Mouse (Mus musculus) kidney, embryonic 15.5 days (tissue): ENCODE data around the gene Fam170b. TPM values are rescaled to one million over a fixed set of nuclear protein-coding genes. Genes with fewer than 3 reads are reported as not detected.

Experiments used
- ATAC-seq: fragments of 200-750 bp; cut with Nextera tagmentation; replicated peaks from 2 replicates; pipeline ENCODE4 v1.8.0; 2017; ENCODE audit warnings: moderate TSS enrichment; ENCODE audit not compliant: low FRiP score
- H3K27ac ChIP-seq: fragments of 300-500 bp; sonication (generic); 2 replicates; pipeline ENCODE4 v1.5.1; 2015; ENCODE audit warnings: mild to moderate bottlenecking, inconsistent platforms
- H3K27me3 ChIP-seq: fragments of 300-500 bp; sonication (generic); 2 replicates; pipeline ENCODE4 v1.6.1; 2015; ENCODE audit warnings: inconsistent platforms
- H3K36me3 ChIP-seq: fragments of 300-500 bp; sonication (generic); 2 replicates; pipeline ENCODE4 v1.6.1; 2015; ENCODE audit warnings: inconsistent platforms
- H3K4me1 ChIP-seq: fragments of 300-500 bp; sonication (generic); 2 replicates; pipeline ENCODE4 v1.6.1; 2015; ENCODE audit warnings: inconsistent platforms
- H3K4me2 ChIP-seq: fragments of 300-500 bp; sonication (generic); 2 replicates; pipeline ENCODE4 v1.6.1; 2015; ENCODE audit warnings: moderate library complexity, mild to moderate bottlenecking, inconsistent platforms
- H3K4me3 ChIP-seq: fragments of 300-500 bp; sonication (generic); replicated peaks from 2 replicates; pipeline ENCODE4 v1.5.1; 2015; ENCODE audit warnings: mild to moderate bottlenecking, inconsistent platforms
- H3K9ac ChIP-seq: fragments of 300-500 bp; sonication (generic); 2 replicates; pipeline ENCODE4 v1.6.1; 2015; ENCODE audit warnings: mild to moderate bottlenecking, inconsistent platforms
- H3K9me3 ChIP-seq: fragments of 300-500 bp; sonication (generic); replicated peaks from 2 replicates; pipeline ENCODE4 v1.6.1; 2016; ENCODE audit warnings: inconsistent platforms
- WGBS: fragments of 180-500 bp; shearing (Covaris S2); methylation state at CpG from one replicate; pipeline ENCODE4 v1.1.7; 2015; ENCODE audit warnings: mixed read lengths; 5-methylcytosine and 5-hydroxymethylcytosine counted together
- polyA plus RNA-seq: library from polyadenylated mRNA; unstranded; fragments of >200 nt; fragmentation: Nextera tagmentation; extraction: Ambion mirVana; gene quantifications from 2 replicates; pipeline ENCODE4 v1.2.1, GENCODE M21; 2015

Gene Fam170b
- polyA plus RNA-seq, 1 experiment from 2014 or later = 0.06 TPM

- no peaks in the 10 kb centered on the region for H3K9me3 ChIP-seq
- WGBS = 72% methylated on average over 6 of the region's 6 CpGs
- no peaks in the 10 kb centered on the region for H3K4me1 ChIP-seq
- no peaks in the 10 kb centered on the region for H3K27me3 ChIP-seq
- no peaks in the 10 kb centered on the region for H3K36me3 ChIP-seq
- no peak overlapping the region for H3K27ac ChIP-seq
- H3K9ac ChIP-seq = no peak overlapping the region
- H3K4me2 ChIP-seq = no peak overlapping the region
- H3K4me3 ChIP-seq = no peak overlapping the region
- ATAC-seq = no peak
These were observed 21.3 kb upstream of the Fam170b start for GRCm38 (mm10) chr14:32812429-32812828.

- no peak overlapping the region for H3K4me2 ChIP-seq
- ATAC-seq = no peak
- no peaks in the 10 kb centered on the region for H3K27me3 ChIP-seq
- peaks cover 8% of the 10 kb centered on the region for H3K4me1 ChIP-seq
- WGBS = 79% methylated on average over 4 of the region's 4 CpGs
- H3K9ac ChIP-seq = no peak overlapping the region
- no peak overlapping the region for H3K27ac ChIP-seq
- H3K9me3 ChIP-seq = no peaks in the 10 kb centered on the region
- no peak overlapping the region for H3K4me3 ChIP-seq
- H3K36me3 ChIP-seq = no peaks in the 10 kb centered on the region
These were observed 18.8 kb upstream of the Fam170b start for GRCm38 (mm10) chr14:32814961-32815360.

GRCm38 (mm10) chr14:32816533-32816932 lies 17.2 kb upstream of the Fam170b start:
- H3K27me3 ChIP-seq = no peaks in the 10 kb centered on the region
- H3K9ac ChIP-seq = no peak overlapping the region
- H3K9me3 ChIP-seq = no peaks in the 10 kb centered on the region
- 77% methylated on average over 4 of the region's 4 CpGs for WGBS
- no peak for ATAC-seq
- no peak overlapping the region for H3K4me3 ChIP-seq
- H3K4me2 ChIP-seq = no peak overlapping the region
- H3K27ac ChIP-seq = no peak overlapping the region
- peaks cover 11% of the 10 kb centered on the region for H3K4me1 ChIP-seq
- no peaks in the 10 kb centered on the region for H3K36me3 ChIP-seq

- Histone ChIP-seq H3K9ac (no peak overlapping the region), H3K9me3 (no peaks in the 10 kb centered on the region), H3K27me3 (no peaks in the 10 kb centered on the region), H3K27ac (no peak overlapping the region), H3K36me3 (no peaks in the 10 kb centered on the region), H3K4me1 (peaks cover 11% of the 10 kb centered on the region), H3K4me2 (no peak overlapping the region), H3K4me3 (no peak overlapping the region)
- 73% methylated on average over 7 of the region's 7 CpGs for WGBS
- ATAC-seq = no peak
These were observed 16.5 kb upstream of the Fam170b start for GRCm38 (mm10) chr14:32817258-32817657.

GRCm38 (mm10) chr14:32819297-32819696 lies 14.5 kb upstream of the Fam170b start:
- peak; percentile 56; the same call in 1 of the 2 replicates for ATAC-seq
- Histone ChIP-seq H3K36me3 (no peaks in the 10 kb centered on the region), H3K4me2 (no peak overlapping the region), H3K27ac (0 out of 2 replicates have a peak overlapping the region, but pooled peaks have one; percentile 38), H3K9me3 (no peaks in the 10 kb centered on the region), H3K9ac (no peak overlapping the region), H3K4me1 (peaks cover 18% of the 10 kb centered on the region), H3K27me3 (0 out of 2 replicates have a peak, but pooled peaks cover 3% of the 10 kb centered on the region), H3K4me3 (no peak overlapping the region)
- WGBS = 40% methylated on average over 1 of the region's 1 CpGs

- H3K27ac ChIP-seq = no peak overlapping the region
- H3K9me3 ChIP-seq = no peaks in the 10 kb centered on the region
- 85% methylated on average over 4 of the region's 4 CpGs for WGBS
- no peaks in the 10 kb centered on the region for H3K36me3 ChIP-seq
- no peak for ATAC-seq
- H3K4me2 ChIP-seq = no peak overlapping the region
- H3K9ac ChIP-seq = no peak overlapping the region
- no peak overlapping the region for H3K4me3 ChIP-seq
- peaks cover 45% of the 10 kb centered on the region for H3K4me1 ChIP-seq
- 0 out of 2 replicates have a peak, but pooled peaks cover 3% of the 10 kb centered on the region for H3K27me3 ChIP-seq
These were observed 10.9 kb upstream of the Fam170b start for GRCm38 (mm10) chr14:32822812-32823211.

GRCm38 (mm10) chr14:32823861-32824260 lies 9.9 kb upstream of the Fam170b start:
- 0 out of 2 replicates have a peak, but pooled peaks cover 3% of the 10 kb centered on the region for H3K27me3 ChIP-seq
- H3K4me1 ChIP-seq = peaks cover 54% of the 10 kb centered on the region
- no peaks in the 10 kb centered on the region for H3K9me3 ChIP-seq
- ATAC-seq = no peak
- H3K27ac ChIP-seq = no peak overlapping the region
- 77% methylated on average over 3 of the region's 3 CpGs for WGBS
- H3K9ac ChIP-seq = no peak overlapping the region
- no peak overlapping the region for H3K4me2 ChIP-seq
- no peaks in the 10 kb centered on the region for H3K36me3 ChIP-seq
- H3K4me3 ChIP-seq = no peak overlapping the region

- H3K4me1 ChIP-seq = peaks cover 48% of the 10 kb centered on the region
- H3K4me2 ChIP-seq = 0 out of 2 replicates have a peak overlapping the region, but pooled peaks have one; percentile 5
- 0 out of 2 replicates have a peak, but pooled peaks cover 3% of the 10 kb centered on the region for H3K27me3 ChIP-seq
- H3K27ac ChIP-seq = peak overlapping the region; percentile 83
- WGBS = 24% methylated on average over 14 of the region's 14 CpGs
- no peak overlapping the region for H3K4me3 ChIP-seq
- peak; percentile 40; the same call in 1 of the 2 replicates for ATAC-seq
- no peaks in the 10 kb centered on the region for H3K9me3 ChIP-seq
- H3K9ac ChIP-seq = no peak overlapping the region
- no peaks in the 10 kb centered on the region for H3K36me3 ChIP-seq
These were observed 9.3 kb upstream of the Fam170b start for GRCm38 (mm10) chr14:32824267-32825150.

GRCm38 (mm10) chr14:32825426-32826032 lies 8.2 kb upstream of the Fam170b start:
- peak overlapping the region; percentile 83 for H3K27ac ChIP-seq
- H3K36me3 ChIP-seq = no peaks in the 10 kb centered on the region
- 0 out of 2 replicates have a peak, but pooled peaks cover 3% of the 10 kb centered on the region for H3K27me3 ChIP-seq
- no peak overlapping the region for H3K9ac ChIP-seq
- H3K4me1 ChIP-seq = peaks cover 44% of the 10 kb centered on the region
- ATAC-seq = peak; percentile 91
- 0 out of 2 replicates have a peak, but pooled peaks cover 2% of the 10 kb centered on the region for H3K9me3 ChIP-seq
- H3K4me2 ChIP-seq = peak overlapping the region; percentile 45
- 0 out of 2 replicates have a peak overlapping the region, but pooled peaks have one; percentile 6 for H3K4me3 ChIP-seq
- WGBS = 5% methylated on average over 11 of the region's 11 CpGs

- H3K27me3 ChIP-seq = 0 out of 2 replicates have a peak, but pooled peaks cover 3% of the 10 kb centered on the region
- H3K36me3 ChIP-seq = no peaks in the 10 kb centered on the region
- H3K4me2 ChIP-seq = no peak overlapping the region
- H3K27ac ChIP-seq = peak overlapping the region; percentile 63
- H3K4me1 ChIP-seq = peaks cover 44% of the 10 kb centered on the region
- ATAC-seq = no peak
- no peak overlapping the region for H3K9ac ChIP-seq
- WGBS = 39% methylated on average over 4 of the region's 4 CpGs
- 0 out of 2 replicates have a peak, but pooled peaks cover 2% of the 10 kb centered on the region for H3K9me3 ChIP-seq
- no peak overlapping the region for H3K4me3 ChIP-seq
These were observed 6.6 kb upstream of the Fam170b start for GRCm38 (mm10) chr14:32827165-32827564.

- Histone ChIP-seq H3K36me3 (no peaks in the 10 kb centered on the region), H3K4me1 (peaks cover 48% of the 10 kb centered on the region), H3K4me3 (no peak overlapping the region), H3K9ac (no peak overlapping the region), H3K27me3 (0 out of 2 replicates have a peak, but pooled peaks cover 3% of the 10 kb centered on the region), H3K27ac (peak overlapping the region; percentile 63), H3K9me3 (0 out of 2 replicates have a peak, but pooled peaks cover 2% of the 10 kb centered on the region), H3K4me2 (no peak overlapping the region)
- 47% methylated on average over 6 of the region's 6 CpGs for WGBS
- no peak for ATAC-seq
These were observed 5.6 kb upstream of the Fam170b start for GRCm38 (mm10) chr14:32827994-32828650.
